Mouse (Mus musculus) adrenal gland, postnatal 36 days (tissue): Measurements from ENCODE around the gene Taf1b. TPM values are rescaled to one million over a fixed set of nuclear protein-coding genes. Genes with fewer than 3 reads are reported as not detected.

Experiments used
- DNase-seq, 2 experiments: peaks; one replicate each; pipeline ENCODE4 v3.0.0; 2021; ENCODE audit warnings: mixed read lengths in 1 of 2
- total RNA-seq, 2 experiments: library from RNA; stranded (reverse); gene quantifications; 2 replicates each; pipeline ENCODE4 v1.2.3; 2021

The Taf1b gene
- total RNA-seq, 2 experiments from 2014 or later: 12.1 to 17.7 TPM

DNA sequence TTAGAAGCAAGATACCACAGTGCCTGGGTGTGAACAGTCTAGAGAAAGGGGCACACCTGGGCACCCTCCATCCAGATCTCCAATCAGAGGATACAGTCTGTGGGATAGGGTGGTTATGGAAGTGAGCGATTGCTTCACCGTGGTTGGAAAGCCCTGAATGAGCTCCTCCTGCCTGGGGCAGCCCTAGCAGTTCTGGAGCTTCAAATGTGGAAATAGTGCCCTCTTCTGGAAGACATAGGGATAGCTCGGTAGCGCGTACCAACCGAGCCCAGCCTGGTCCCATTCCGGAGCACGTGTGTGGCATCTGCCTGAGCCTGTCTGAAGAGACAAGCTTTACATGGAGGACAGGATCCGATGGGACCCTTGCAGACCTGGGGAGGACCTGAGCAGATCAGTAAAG lies 102.6 kb downstream of the Taf1b start:
- peak; percentile 74 to 79 for DNase-seq

DNA sequence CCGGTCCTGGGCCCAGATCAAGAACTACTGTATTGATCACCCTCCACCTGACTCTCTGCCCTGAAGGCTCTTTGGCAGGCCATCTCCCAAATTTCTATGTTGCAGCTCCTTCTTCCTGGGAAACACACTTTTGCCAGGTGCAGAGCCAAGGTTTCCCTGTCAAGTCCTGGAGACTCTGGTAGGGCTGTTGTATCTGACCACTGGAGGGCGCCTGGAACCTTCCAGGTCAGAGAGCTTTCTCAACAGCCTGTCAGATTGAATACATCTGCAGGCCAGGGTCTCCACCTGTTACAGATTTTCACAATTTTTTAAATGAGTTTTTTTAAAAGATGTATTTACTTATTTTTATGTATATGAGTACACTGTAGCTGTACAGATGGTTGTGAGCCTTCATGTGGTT lies 105.1 kb downstream of the Taf1b start:
- peak; percentile 76 to 85 for DNase-seq

DNA sequence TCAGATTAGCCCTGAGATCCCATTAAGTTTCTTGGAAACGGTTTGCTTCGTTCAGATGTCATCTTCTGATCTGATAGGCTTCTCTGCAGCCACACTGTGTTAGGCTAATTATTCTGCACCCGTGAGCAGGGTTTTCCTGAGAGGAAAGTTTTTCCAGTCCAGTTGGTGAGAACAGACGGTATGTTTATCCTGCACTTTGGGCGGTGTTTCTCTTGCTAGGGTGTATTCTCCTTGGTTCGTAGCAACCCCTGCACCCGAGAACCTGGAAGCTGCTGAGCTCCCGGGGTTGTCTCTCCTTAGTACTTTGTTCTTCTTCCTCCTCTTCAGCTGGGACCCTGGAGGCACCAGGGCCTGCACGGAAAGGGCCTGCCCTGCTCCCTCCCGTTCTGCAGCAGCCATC lies 108.0 kb downstream of the Taf1b start:
- no peak for DNase-seq

Other genes with a start within 250 kb of the Taf1b start
- gene Grhl1, start 73.9 kb downstream of the Taf1b start, total RNA-seq: 1 to 10 TPM in 1 of 2 experiments, under 1 TPM in 1; 0.56 to 1.1 TPM
- 10 to 100 TPM; 12.8 to 14.2 TPM for gene Klf11, start 152.9 kb downstream of the Taf1b start, total RNA-seq
- 1 to 10 TPM; 1.7 to 2.6 TPM for gene Cys1, start 183.5 kb downstream of the Taf1b start, total RNA-seq
- 10 to 100 TPM; 17.3 to 23.5 TPM for gene Rrm2, start 209.9 kb downstream of the Taf1b start, total RNA-seq